Mouse (Mus musculus): ENCODE results near the gene Ptprg. TPM values are rescaled to one million over a fixed set of nuclear protein-coding genes. Genes with fewer than 3 reads are reported as not detected.
"Not testable (repeated sequence)": the region's sequence is repeated elsewhere in the genome, so short reads cannot be mapped to it uniquely, and the experiment has no call there.

Ptprg gene
- total RNA-seq, 2 experiments from 2014 or later = 1.7 TPM; not detected in 1

DNA sequence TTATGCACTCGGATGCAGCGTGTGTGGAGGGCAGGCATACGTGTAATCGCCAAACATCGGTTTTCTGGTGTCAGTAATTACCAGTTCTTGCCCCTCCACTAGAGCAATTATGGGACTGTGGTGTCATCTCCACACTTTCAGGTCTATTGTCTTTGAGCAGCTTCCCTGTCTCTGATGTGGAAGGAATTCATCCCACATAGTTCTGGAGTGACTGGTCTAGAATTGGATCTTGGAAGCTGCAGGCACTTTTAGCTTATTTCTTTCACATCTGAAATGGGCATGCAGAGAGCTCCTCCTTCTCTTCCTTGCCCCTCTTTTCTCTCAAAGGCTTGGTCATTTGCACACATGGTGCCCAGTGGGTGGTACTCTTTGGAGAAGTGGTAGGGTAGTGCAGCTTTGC lies 363.9 kb downstream of the Ptprg start:
- ATAC-seq (replicated peaks; ENCODE audit: low FRiP score, poor library complexity, severe bottlenecking) = no peak

DNA sequence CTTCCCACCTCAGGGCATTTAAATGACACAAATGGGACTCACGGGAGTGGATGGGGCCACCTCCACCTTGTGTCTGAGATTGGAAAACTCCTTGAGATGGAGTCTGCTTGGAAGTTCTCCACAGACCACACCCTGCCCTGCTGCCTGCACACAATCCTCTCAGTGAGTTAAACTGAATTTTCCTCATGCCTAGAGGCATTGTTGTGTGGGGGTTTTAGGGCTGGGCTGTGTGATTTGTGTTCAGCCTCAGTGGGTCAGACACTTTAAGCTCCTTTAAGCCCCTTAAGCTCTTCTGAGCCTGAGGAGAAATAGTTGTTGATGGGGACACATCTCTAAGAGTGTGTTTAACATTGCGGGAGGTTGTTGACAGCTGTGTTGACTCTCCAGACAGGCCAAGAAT lies 375.2 kb downstream of the Ptprg start:
- no peak for ATAC-seq (replicated peaks; ENCODE audit: low FRiP score, poor library complexity, severe bottlenecking)

DNA sequence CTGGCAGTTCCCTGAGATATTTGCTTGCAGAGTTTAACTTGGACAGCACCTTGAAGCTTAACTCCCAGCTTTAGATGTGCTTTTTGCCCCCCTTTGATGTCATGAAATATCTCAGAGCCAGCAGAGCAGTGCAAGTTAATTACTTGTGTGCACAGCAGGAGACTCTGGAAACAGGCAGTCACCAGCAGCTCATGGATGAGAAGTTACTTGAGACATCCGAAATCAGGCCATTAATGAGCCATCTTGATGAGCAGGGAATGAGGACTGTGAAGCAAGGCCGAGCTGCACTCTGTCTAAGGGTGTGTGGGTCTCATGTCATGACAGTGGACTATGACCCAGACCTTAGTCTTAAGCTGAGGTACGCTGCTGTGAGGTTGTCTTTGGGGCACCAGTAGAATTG lies 379.2 kb downstream of the Ptprg start:
- no peak for ATAC-seq (replicated peaks; ENCODE audit: low FRiP score, poor library complexity, severe bottlenecking)

DNA sequence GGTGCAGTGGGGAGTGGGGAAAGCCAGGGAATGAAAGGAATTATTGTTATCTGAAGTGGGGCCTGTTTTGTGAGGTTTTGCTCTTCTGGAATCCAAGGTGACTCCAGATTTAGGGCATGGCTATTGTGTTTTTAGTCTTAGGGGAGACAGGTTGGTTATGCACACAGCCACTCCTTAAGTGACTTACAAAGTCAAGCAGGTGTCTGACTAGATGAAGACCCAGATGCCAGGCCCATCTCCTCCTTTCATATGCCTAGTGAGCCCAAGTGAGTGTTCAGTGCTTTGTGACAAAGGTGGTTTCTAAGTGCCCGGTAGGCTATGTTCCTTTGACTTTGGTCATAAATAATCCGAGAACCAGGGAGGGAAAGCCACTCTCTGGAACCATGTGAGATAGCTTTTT lies 381.2 kb downstream of the Ptprg start:
- ATAC-seq (replicated peaks; ENCODE audit: low FRiP score, poor library complexity, severe bottlenecking) = no peak

DNA sequence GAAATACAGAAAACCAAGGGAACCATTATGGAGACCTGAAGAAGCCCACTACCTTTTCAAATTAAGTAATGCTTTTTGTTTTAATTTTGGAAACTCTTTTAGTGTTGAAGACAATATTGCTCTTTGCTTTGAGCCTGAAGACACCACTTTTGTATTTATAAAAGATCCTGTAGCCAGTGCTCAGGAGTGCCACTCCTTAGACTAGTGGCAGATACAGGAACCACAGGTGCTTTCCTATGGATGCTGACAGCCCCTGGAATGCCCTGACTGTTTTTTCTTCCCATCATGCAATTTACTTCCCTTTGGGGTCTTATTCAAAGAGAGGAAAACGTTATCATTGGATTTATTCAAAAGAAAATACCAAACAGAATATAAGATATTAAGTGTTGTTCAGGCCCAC lies 381.9 kb downstream of the Ptprg start:
- no peak for ATAC-seq (replicated peaks; ENCODE audit: low FRiP score, poor library complexity, severe bottlenecking)

DNA sequence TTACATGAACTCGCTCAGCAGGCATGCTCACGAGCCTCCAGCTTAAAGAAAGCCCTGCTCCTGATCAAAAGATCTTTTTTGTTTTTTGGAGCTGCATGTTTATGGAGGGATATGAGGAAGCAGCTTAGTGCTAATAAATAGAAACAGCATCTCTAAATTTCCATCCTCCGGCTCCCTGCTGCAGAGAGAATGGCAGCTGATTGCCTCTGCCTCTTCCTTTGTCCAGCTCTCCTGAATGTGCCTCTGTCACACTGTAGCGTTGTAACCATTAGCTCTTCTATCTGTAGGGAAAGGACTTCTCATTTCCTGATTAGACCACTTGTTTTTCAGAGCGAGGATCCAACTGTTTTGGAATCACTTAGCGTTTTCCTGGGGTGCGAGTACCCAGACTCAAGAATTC lies 382.4 kb downstream of the Ptprg start:
- no peak for ATAC-seq (replicated peaks; ENCODE audit: low FRiP score, poor library complexity, severe bottlenecking)

DNA sequence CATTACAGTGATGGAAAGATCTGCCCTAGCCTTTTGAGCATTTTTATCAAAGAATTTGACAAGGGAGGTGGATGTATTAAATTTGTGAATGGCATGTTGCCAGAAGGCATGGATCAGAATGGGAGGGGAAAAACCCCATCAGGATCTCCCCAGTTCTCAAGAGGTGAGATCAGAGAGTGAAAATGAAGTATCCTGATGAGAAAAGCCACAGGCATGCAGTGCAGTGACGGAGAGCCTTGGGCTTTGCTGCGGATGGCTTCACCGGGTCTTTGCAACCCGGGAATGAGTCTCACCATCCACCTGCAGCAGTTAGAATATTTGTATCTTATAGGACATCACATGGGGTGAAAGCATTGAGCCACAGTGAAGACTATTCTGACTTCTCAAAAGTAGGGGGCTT lies 385.6 kb downstream of the Ptprg start:
- ATAC-seq (replicated peaks; ENCODE audit: low FRiP score, poor library complexity, severe bottlenecking) = no peak

DNA sequence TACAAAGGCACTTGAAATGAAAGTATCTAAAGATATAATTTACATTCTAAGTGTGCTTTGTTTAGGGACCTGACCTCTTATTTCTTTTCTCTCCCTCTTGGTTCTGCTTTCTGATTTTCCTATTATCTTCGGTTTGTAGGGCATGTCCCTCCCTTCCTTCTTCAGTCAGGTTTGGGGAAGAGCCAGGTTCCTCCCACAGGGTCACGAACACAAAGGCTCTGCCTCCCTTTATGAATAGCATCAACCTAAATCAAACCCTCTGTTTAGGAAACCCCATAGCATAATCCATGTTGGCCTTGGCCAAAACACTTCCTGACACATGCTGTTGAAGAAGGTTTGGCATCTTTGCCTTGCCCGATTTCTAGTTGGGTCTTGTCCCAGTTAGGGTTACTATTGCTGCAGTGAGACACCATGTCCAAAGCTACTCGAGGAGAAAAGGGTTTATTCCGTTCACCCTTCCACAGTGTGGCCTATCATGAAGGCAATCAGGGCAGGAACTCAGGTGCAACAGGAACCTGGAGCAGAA lies 388.7 kb downstream of the Ptprg start:
- ATAC-seq (replicated peaks; ENCODE audit: low FRiP score, poor library complexity, severe bottlenecking) = no peak

DNA sequence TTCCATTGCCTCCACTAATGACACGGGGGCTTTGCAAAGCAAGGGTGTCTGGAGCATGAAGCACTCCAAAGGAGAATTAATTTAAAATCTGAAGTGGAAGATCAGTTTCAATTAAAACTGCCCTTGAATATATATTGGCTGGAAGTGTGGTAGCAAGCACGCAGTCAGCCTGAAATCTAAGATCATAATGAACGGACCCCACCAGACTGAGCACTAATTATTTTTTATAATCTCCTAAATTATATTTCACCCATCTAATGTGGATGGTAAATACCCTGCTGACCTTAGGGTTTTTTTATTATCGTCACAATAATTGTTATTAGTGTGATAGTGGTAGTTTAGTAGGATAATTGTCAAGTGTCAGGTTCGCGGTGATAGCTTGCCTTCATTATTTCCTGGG lies 397.0 kb downstream of the Ptprg start:
- ATAC-seq (replicated peaks; ENCODE audit: low FRiP score, poor library complexity, severe bottlenecking) = no peak

DNA sequence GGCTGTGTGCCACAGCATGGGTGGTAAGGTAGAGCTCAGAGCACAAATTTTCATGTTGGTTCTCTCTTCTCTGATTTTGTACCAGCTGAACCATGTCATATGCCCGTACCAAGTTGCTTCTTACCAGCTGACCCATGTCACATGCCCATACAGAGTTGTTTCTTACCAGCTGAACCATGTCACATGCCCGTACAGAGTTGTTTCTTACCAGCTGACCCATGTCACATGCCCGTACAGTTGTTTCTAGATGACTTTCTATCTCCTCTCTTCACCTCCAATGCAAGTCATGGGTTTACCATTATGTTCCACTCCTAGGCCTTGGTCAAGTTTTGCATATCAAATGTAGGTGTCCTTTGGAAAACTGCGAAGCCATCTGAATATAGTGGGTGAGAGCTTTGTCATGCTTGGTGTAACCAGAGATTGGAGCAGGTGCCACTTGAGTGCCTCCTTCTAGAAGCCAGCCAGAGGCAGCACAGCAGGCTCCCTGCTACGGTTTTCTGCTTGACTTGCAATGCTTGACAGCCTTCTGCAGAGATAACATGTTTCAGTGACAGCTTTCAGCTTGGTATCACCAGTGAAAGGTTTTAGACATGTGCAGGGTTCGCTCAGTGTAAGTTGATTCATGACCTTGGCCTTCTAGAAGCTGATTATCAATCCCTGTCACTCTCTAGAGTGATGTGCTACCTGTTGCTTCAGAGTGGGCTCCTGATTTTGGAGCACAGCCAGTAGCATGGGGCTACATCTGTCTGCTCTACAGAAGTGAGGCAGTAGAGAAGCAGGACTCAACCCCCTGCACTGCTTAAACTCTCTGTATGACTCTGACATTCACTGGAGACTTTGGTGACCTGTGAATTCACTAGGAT lies 401.9 kb downstream of the Ptprg start:
- no peak for ATAC-seq (replicated peaks; ENCODE audit: low FRiP score, poor library complexity, severe bottlenecking)

DNA sequence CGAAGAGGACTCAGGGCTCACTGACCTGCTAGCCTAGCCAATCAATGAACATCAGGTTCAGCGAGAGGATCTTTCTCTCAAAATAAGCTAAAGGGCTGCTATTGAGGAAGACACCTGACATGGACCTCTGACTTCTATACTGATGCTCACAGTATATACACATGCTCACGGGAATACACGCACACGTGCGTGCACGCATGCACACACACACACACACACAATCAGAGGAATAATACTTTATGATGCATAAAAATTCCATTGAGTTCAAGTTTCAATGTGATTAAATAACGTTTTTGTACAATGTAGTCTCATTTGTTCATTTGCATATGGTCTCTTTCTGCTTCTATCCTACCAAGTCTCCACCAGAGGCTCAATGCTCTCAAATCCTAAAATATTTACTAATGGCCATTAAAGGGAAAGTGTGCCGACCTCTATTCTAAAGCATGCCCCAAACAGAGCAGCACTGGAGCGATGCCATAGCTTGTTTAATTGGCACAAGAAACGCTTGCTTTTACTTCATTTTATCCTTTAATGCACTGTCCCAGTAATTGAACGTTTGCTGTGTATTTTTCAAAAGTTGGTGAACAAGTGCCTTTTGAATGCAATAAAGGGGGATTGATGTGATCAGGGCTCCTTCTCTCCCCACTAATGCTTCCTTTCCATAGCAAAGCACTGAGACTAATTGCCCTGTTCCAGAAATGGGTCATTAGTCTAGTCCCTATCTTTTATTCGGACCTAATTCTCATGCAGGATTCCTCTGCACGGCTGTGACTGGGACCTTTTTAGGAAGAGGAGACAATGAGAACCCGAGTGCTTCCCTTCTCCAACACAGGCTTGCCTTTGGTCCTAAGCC lies 407.2 kb downstream of the Ptprg start:
- no peak for ATAC-seq (replicated peaks; ENCODE audit: low FRiP score, poor library complexity, severe bottlenecking)

DNA sequence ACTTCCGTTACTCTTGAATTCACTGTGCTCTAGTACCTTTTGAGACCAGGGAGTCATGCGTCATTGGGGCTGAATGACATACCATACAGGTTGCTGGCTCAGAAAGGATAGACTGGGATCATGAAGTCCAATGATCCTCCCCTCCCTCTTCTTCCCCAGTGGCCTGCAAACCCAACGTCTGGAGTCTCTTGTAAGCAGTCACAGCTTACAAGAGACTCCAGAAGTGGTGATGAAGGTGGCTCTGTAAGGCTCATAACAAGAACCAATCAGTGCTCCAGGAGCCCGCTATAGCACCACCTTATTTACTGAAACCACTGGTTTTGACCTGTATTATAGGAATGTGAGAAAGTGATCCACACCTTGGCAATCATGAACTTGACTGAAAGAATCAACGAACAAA lies 408.8 kb downstream of the Ptprg start:
- no peak for ATAC-seq (replicated peaks; ENCODE audit: low FRiP score, poor library complexity, severe bottlenecking)

DNA sequence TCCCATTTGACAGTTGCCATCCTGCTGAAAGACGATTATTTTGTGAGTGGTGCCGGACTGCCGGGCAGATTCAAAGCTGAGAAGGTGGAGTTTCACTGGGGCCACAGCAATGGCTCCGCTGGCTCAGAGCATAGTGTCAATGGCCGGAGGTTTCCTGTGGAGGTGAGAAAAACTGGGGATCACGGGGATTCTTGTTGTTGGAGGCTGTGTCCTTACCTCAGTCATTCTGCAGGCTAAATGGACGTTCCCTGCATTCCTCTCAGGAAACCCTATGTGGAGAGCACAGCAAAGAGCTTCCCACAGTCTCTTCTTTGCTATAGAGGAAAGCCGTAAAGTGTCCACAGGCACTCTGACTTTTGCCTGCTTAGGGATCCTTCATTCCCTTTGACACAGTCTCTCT lies 409.2 kb downstream of the Ptprg start:
- no peak for ATAC-seq (replicated peaks; ENCODE audit: low FRiP score, poor library complexity, severe bottlenecking)

DNA sequence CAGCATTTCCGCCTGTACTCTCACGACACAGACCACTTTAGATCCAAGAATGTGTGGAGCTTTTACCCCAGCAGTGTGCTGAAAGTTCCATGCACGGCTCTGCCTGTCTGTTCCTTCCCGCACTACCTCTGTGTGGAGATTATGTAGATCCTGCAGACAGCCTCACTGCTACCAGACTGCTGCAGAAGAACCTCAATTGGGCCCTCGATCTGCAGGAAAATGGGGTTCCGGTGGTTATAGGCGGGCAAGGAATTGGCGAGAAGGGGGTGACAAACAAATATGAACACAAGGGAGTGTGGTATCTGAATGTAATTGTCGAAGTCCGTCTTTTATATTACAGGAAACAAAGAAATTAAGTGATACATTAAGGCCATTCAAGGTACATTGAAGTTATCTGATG lies 410.5 kb downstream of the Ptprg start:
- no peak for ATAC-seq (replicated peaks; ENCODE audit: low FRiP score, poor library complexity, severe bottlenecking)

DNA sequence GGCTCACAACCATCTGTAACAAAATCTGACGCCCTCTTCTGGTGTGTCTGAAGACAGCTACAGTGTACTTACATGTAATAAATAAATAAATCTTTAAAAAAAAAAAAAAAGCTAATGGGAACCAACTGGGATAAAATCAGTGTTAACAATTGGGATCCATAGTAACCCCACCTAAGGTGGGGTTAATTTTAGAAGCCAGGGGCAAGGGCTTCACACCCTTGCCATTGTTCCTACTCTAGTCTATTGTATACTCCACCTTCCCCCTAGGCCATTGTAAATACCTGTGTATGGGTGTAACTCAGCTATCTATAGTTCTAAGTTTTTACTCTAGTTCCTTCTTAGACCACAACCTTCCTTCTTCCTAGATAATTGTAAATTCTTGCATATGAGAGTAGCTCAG lies 411.0 kb downstream of the Ptprg start:
- ATAC-seq (replicated peaks; ENCODE audit: low FRiP score, poor library complexity, severe bottlenecking) = not testable (repeated sequence)

DNA sequence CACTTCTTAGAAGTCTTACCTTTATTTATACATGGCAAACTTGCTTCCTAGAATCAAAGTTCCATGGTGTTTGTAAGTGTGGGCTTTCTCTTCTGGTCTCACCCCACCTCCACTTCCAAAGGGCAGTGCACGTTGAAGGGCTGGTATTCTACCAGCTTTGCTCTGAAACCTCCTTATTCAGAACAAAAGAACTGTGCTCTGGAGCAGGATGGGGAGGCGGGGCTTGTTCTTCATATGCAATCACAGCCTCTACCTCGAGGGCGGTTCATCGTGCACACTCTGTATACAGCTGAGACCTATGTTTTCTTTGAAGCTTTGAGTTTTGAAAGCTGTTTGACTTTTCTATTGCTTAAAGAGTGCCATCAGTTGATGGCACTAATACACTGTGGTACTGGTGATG lies 412.5 kb downstream of the Ptprg start:
- no peak for ATAC-seq (replicated peaks; ENCODE audit: low FRiP score, poor library complexity, severe bottlenecking)

DNA sequence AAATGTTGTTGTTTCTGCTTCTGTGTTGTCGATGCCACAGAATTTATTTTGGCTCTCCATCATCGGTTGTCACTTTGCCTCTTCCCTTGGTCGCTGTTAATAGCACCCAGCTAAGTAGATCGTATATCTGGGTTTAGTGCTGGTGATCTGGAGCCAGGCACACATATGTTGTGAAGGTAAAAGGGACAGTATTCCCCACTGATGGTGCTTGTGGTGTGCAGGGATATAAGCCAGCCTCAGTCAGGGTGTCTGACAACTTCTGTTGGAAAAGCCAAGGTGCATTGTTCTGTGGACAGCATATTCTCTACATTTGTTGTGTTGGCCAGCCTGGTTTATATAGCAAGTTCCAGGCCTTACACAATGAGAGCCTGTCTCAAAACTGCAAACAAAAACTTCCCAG lies 428.4 kb downstream of the Ptprg start:
- no peak for ATAC-seq (replicated peaks; ENCODE audit: low FRiP score, poor library complexity, severe bottlenecking)

DNA sequence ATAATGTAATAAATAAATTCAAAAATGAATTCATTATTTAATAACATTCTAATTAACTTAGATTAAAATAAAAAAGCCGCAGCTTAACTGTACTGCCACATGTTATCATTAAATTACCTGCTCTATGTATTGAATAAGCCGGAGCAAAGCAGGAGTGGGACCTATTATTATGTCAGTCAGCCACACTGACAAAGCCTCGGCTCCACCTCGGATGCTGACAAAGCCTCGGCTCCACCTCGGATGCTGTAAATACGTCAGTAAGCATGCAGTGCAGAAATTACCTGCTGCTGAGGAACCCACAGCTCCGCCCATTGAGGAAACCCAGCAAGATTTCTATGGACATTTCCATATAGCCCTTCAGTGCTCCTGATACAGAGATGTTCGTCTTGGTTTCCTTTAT lies 429.7 kb downstream of the Ptprg start:
- ATAC-seq (replicated peaks; ENCODE audit: low FRiP score, poor library complexity, severe bottlenecking) = no peak

DNA sequence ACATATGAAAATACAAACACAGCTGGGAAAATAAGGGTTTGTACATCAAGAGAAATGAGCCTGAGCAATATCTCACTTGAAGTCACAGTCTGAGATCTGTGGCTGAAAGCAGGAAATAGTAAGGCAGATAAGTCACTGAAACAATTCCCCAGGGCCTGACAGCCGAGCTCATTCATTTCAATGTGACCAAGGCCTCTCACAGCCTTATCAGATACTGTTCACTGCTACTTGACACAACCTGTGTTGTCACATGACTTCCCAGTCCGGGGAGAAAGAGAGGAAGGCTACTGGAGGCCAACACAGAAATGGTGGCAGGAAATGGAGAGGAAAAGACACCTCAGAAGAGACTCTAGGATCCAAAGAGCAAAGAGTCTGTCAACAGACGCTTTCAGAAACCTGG lies 430.8 kb downstream of the Ptprg start:
- no peak for ATAC-seq (replicated peaks; ENCODE audit: low FRiP score, poor library complexity, severe bottlenecking)

DNA sequence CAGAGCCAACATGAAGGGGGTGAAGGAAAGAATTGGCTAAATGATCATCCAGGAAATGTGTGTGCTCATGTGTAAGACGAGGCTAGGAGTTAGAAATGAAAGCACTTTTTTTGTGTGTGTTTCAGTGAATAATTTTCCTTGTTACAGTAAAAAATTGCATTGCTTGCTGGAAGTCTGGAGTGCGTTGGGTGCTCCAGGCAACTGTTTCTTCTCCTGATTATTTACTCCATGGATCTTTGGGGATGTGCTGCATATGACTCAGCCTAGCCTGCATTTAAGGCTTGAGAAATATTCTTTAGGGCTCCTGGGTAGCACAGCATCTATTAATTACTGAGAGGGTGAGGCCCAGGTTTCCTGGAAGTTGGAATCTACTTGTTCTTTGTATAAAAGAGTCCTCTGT lies 435.6 kb downstream of the Ptprg start:
- ATAC-seq (replicated peaks; ENCODE audit: low FRiP score, poor library complexity, severe bottlenecking) = no peak

DNA sequence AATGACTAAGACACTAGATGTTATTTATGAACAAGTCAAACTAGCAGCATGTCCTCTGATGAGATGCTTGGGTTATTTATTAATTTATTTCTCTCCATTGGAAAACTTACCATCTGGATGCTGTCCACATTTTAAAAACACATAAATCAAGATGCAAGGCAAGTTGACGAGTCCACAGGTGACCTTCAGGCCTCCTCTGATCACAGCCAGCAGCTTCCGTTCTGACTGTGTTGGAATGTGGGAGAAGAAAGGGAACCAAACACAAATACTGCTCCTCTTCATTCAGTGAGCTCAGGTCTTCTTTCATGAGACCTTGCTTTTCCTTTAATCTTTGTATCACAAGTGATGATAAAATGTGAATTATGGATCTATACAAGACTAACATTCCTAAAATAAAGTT lies 437.8 kb downstream of the Ptprg start:
- no peak for ATAC-seq (replicated peaks; ENCODE audit: low FRiP score, poor library complexity, severe bottlenecking)

All from erythroid progenitor cell, adult 5-6 weeks (primary cell).